Mouse (Mus musculus) activated CD4-positive, CD25-positive, alpha-beta regulatory T cell, adult 9 weeks (primary cell): ENCODE measurements around the gene Gm29644. TPM values are rescaled to one million over a fixed set of nuclear protein-coding genes. Genes with fewer than 3 reads are reported as not detected.

Experiments used
- polyA plus RNA-seq: library from polyadenylated mRNA; unstranded; fragments of 100-300 nt; shearing (Covaris generic); gene quantifications from one replicate; pipeline ENCODE4 v1.2.1, GENCODE M21; 2017

The Gm29644 gene
- polyA plus RNA-seq: not detected

GRCm38 (mm10) chrY:70303187-70303586, at the start of gene Gm29644, which contains the start of gene Gm29423:
Gm29644 (minus strand) TSS chrY:70303343.
Gm29423 (minus strand) TSS chrY:70303287.

GRCm38 (mm10) chrY:70273542-70273941, 29.6 kb downstream of the Gm29644 start, which contains the start of gene Gm21118:
Gm21118 (minus strand) TSS chrY:70273642.

Other genes starting within 250 kb of the Gm29644 start
- not detected for gene Gm21118, start 29.7 kb downstream of the Gm29644 start, polyA plus RNA-seq
- not detected for gene Gm29423, start 56 bp downstream of the Gm29644 start, polyA plus RNA-seq
- not detected for gene Gm20888, start 138.5 kb upstream of the Gm29644 start, polyA plus RNA-seq